Mouse (Mus musculus) limb, embryonic 15.5 days (tissue): Measurements from ENCODE around the gene Kif12. TPM values are rescaled to one million over a fixed set of nuclear protein-coding genes. Genes with fewer than 3 reads are reported as not detected.

Experiments used
- polyA plus RNA-seq: library from polyadenylated mRNA; unstranded; fragments of >200 nt; fragmentation: Nextera tagmentation; extraction: Ambion mirVana; gene quantifications from 2 replicates; pipeline ENCODE4 v1.2.1, GENCODE M21; 2015

Kif12 gene
- polyA plus RNA-seq, 1 experiment from 2014 or later, result 0.42 TPM

Other genes starting within 250 kb of the Kif12 start
- gene Zfp618, start 206.6 kb downstream of the Kif12 start, polyA plus RNA-seq, result 26.2 and 32.5 TPM in 2 replicates
- gene Ambp, start 17.3 kb downstream of the Kif12 start, polyA plus RNA-seq, result 0.50 and 2.8 TPM in 2 replicates
- 25.5 and 32.6 TPM in 2 replicates for gene Col27a1, start 41.9 kb upstream of the Kif12 start, polyA plus RNA-seq
- 57.2 and 75.5 TPM in 2 replicates for gene Orm1, start 172.4 kb upstream of the Kif12 start, polyA plus RNA-seq
- not detected in 2 replicates for gene Orm3, start 184.0 kb upstream of the Kif12 start, polyA plus RNA-seq
- gene Orm2, start 190.3 kb upstream of the Kif12 start, polyA plus RNA-seq, result 0.25 and 0.35 TPM in 2 replicates
- 5.6 and 6.0 TPM in 2 replicates for gene Akna, start 231.2 kb upstream of the Kif12 start, polyA plus RNA-seq